Mouse (Mus musculus): ENCODE results near the gene Lrrc8c. TPM values are rescaled to one million over a fixed set of nuclear protein-coding genes. Genes with fewer than 3 reads are reported as not detected.

Lrrc8c gene
- polyA plus RNA-seq, 1 experiment from 2014 or later: 14.2 TPM

GRCm38 (mm10) chr5:105661894-105662293 lies 142.7 kb downstream of the Lrrc8c start:
- Histone ChIP-seq H3K4me1 (no peaks in the 10 kb centered on the region), H3K27ac (no peak overlapping the region), H3K9me3 (replicated peaks) (no peaks in the 10 kb centered on the region), H3K27me3 (ENCODE audit: low read depth, poor library complexity, severe bottlenecking) (no peaks in the 10 kb centered on the region), H3K4me3 (no peak overlapping the region), H3K36me3 (no peaks in the 10 kb centered on the region)
- WGBS: 92% methylated on average over 5 of the region's 5 CpGs
- DNase-seq (ENCODE audit: low spot score): no peak

Other genes with a start within 250 kb of the Lrrc8c start
- gene Gm43302, start 225.7 kb upstream of the Lrrc8c start, polyA plus RNA-seq (2016; fragmentation: Nextera tagmentation; extraction: Ambion mirVana): not detected in 2 replicates
- not detected in 2 replicates for gene Gbp6, start 225.7 kb upstream of the Lrrc8c start, polyA plus RNA-seq (2016; fragmentation: Nextera tagmentation; extraction: Ambion mirVana)
- gene Lrrc8b, start 103.6 kb upstream of the Lrrc8c start, polyA plus RNA-seq (2016; fragmentation: Nextera tagmentation; extraction: Ambion mirVana): 3.7 and 4.7 TPM in 2 replicates
- 15.0 and 17.6 TPM in 2 replicates for gene Lrrc8d, start 180.6 kb downstream of the Lrrc8c start, polyA plus RNA-seq (2016; fragmentation: Nextera tagmentation; extraction: Ambion mirVana)